Mouse (Mus musculus) adrenal gland, adult 8-10 months (tissue): ENCODE measurements around the gene Ttc37. TPM values are rescaled to one million over a fixed set of nuclear protein-coding genes. Genes with fewer than 3 reads are reported as not detected.

Source experiments
- DNase-seq: peaks from one replicate; pipeline ENCODE4 v3.0.0; 2022
- total RNA-seq, 4 experiments: library from RNA; stranded (reverse); gene quantifications; 2 replicates each; pipeline ENCODE4 v1.2.4; 2022

Ttc37 gene
- total RNA-seq, 4 experiments from 2014 or later = 26.6 to 31.6 (median 30.5) TPM

- no peak for DNase-seq
Observed at GRCm38 (mm10) chr13:76160587-76160986, 62.1 kb downstream of the Ttc37 start.

DNA sequence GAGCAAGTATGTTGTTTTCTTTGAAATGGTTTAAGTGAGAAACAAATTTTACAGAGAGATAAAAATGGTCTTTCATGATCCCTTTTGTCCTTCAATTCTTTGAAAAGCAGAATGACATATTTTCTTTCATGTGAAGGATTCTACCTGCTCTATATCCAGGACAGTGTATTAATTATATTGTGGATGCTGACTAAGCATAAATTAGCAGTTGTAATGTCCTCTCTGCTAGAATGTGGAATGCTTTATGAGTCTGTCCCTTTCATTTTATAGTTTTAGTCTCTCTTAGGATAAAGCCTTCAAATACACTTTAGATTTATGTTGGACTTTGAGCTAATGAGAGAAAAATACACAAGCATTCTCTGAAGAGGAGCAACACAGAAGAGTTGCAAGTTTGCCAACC is 75.8 kb downstream of the Ttc37 start:
- DNase-seq = no peak

DNA sequence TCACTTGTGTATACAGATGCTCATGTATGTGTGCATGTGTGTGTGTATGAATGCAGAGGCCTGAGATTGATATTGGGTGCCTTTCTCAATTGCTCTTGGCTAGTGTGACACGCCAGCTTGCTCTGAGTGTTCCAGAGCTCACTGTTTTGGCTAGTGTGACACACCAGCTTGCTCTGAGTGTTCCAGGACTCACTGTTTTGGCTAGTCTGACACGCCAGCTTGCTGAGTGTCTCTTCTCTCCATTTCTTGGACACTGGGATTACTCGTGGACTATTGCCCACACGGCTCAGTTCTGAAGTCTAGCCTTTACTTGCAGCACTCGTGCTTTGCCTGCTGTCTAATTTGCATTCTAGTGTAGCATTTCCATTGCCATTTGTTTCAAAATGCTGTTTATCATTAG is 80.2 kb downstream of the Ttc37 start:
- no peak for DNase-seq

GRCm38 (mm10) chr13:76187651-76188050 is 89.1 kb downstream of the Ttc37 start:
- no peak for DNase-seq

GRCm38 (mm10) chr13:76189190-76189589 is 90.7 kb downstream of the Ttc37 start:
- DNase-seq = no peak

DNA sequence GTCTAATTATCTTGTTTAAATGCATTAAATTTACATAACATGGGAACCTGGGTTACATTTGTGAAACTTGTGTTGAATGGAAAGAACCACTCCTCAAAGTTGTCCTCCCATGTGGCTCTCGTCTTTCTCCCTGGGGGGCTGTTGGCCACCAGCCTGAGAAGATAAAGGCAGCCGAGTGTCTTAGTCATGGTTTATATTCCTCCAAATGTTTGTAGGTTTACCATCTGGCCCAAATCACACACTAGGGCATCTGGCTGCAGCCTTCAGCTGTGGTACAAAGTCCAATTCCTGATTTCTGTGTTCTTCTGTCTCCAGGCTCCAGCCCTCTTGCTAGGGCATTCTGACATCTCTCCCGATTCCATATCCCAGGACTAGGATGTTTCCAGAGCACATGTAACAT is 91.7 kb downstream of the Ttc37 start:
- no peak for DNase-seq

DNA sequence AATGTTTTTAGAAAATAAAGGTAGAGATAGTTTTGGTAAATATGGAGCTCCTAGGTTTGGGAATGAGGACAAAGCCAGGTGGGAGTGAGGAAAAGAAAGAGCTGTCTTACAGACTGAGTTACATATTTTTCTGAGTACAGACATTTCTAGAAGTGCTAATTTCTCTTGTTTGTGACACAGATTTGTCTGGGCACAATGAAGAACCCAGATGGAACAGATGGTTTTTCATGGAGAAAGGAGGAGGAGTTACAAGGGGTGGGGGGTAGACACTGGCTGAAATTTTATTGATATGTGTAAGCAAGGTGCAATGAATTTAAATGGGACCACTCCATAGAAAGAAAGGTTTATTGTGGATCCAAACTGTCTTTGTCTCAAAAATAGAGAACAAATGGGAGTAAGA is 96.4 kb downstream of the Ttc37 start:
- no peak for DNase-seq

GRCm38 (mm10) chr13:76195431-76196138 is 97.1 kb downstream of the Ttc37 start:
- DNase-seq = no peak

DNA sequence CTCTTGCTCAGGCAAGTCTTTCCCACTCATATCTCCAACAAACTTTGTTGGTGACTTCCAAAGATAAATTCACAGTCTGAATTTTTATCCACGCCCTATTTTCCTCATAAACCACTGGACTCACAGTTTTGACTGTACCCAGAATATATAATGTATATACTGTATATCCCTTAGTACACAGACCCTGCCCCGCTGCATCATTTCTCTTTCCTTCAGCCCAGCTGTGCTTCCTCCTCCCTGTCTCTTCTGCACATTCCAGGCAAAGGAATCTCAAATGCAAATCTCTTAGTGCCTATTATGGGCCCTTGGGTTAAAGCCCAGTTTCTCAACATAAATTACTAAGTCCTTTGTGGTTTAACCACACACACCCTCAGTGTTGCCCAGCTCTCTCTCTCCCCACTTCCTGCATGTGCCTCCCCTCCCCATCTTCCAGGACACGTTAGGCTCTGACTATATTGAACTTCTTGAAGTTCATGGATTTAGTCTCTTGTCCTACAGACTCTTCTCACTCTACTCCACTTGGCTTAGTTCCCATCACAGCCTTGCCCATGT is 98.8 kb downstream of the Ttc37 start:
- no peak for DNase-seq

DNA sequence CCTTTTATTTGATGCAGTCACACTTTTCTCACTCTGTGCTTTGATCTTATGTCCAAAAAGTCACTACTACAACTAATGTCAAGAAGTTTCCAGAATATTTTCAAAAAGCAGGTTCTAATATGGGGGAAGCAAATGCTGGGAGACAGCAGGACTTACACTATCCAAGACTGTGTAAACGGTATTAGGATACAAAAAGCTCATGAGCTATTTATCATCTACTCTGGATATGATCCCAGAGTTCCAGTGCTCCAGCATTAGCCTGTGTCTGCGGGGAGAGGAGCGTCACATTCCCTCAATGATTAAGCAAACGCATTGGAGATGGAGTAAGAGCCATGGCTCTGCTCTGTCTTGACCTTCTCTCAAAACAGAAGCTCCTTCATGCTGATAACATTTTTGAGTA is 101.4 kb downstream of the Ttc37 start:
- no peak for DNase-seq

- DNase-seq = no peak
Observed at GRCm38 (mm10) chr13:76214928-76215327, 116.4 kb downstream of the Ttc37 start.

DNA sequence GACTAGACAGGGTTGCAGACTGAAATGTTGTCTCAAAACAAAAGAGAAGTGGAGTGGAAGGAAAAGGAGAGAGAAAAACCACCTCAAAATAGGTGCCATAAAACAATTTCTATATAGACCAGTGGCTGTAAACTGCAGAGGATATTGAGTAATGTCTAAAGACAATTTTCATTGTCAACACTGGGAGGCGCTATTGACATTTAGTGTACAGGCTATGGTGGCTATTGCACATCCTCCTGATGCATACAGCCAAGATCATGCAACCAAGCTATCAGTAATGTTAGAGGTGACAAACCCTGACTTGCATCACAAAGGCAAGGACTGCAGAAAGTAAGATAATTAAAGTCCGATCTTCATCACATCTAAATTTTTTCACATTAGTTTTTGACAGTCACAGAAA is 116.9 kb downstream of the Ttc37 start:
- no peak for DNase-seq

Other genes with a start within 250 kb of the Ttc37 start
- gene Rhobtb3, start 154.8 kb upstream of the Ttc37 start, total RNA-seq = 10 to 100 TPM in 2 of 4 experiments, 1 to 10 TPM in 2; 5.7 to 13.8 (median 8.9) TPM
- gene Spata9, start 131.6 kb upstream of the Ttc37 start, total RNA-seq = under 1 TPM in 1 of 4 experiments, not detected in 3; 0.74 TPM
- 10 to 100 TPM; 20.2 to 29.9 (median 20.9) TPM for gene Rfesd, start 80.0 kb upstream of the Ttc37 start, total RNA-seq
- gene Gpr150, start 41.7 kb upstream of the Ttc37 start, total RNA-seq = under 1 TPM in 1 of 4 experiments, not detected in 3; 0.13 TPM
- gene Arsk, start 74 bp upstream of the Ttc37 start, total RNA-seq = 10 to 100 TPM in 3 of 4 experiments, 1 to 10 TPM in 1; 9.4 to 17.4 (median 12.3) TPM
- not detected for gene Fam81b, start 206.3 kb downstream of the Ttc37 start, total RNA-seq